Comparison of ENCODE assay signal across 8 mouse cellular contexts in genomic region chr6:128143390-128144020, GRCm38 (mm10). TPM values are rescaled to one million over a fixed set of nuclear protein-coding genes. Genes with fewer than 3 reads are reported as not detected.
DNase-seq lines count a peak whose midpoint lies in the region; ATAC-seq lines count a peak whose summit lies in the region.

Tspan9 (minus strand) TSS chr6:128143594.

- peak within 1 kb of the TSS; percentile 85 for H3K4me2 ChIP-seq in hindbrain, embryonic 13.5 days

- H3K4me3 ChIP-seq in hindbrain, embryonic 13.5 days, result peak within 1 kb of the TSS; percentile 62

- peak; percentile 86 for DNase-seq in R1 (ENCODE audit: low read depth, low spot score)
- DNase-seq in cerebellum, adult 8-10 months, result peak; percentile 49
- peak; percentile 34 to 59 for DNase-seq in frontal cortex, postnatal 36 days (ENCODE audit: low spot score in 2 of 2)
- DNase-seq in layer of hippocampus, postnatal 36 days, result peak; percentile 51 to 57
- peak; percentile 81 to 86 for DNase-seq in lung, postnatal 4 days
- peak; percentile 54 for DNase-seq in right cerebral cortex, adult 18-20 months
- DNase-seq in urinary bladder, postnatal 25 days (ENCODE audit: low spot score), result peak; percentile 69

- H3K4me1 ChIP-seq in hindbrain, embryonic 13.5 days (replicated peaks), result peaks cover 19% of the 10 kb centered on the region

- under 1% methylated on average over 51 of the region's 56 CpGs for WGBS in hindbrain, embryonic 13.5 days

- no peaks in the 10 kb centered on the region for H3K36me3 ChIP-seq in hindbrain, embryonic 13.5 days

- H3K9ac ChIP-seq in hindbrain, embryonic 13.5 days, result peak within 1 kb of the TSS; percentile 76

- 0 out of 2 replicates have a peak, but pooled peaks cover 9% of the 10 kb centered on the region for H3K27me3 ChIP-seq in hindbrain, embryonic 13.5 days

- H3K27ac ChIP-seq in hindbrain, embryonic 13.5 days, result peak within 1 kb of the TSS; percentile 67

- H3K9me3 ChIP-seq in hindbrain, embryonic 13.5 days, result no peaks in the 10 kb centered on the region

- peak; percentile 84 for ATAC-seq in hindbrain, embryonic 13.5 days (ENCODE audit: low FRiP score)

RNA-seq across cellular contexts. Expression of gene Tspan9, which starts in this region (rescaled TPM):
- polyA plus RNA-seq in hindbrain, embryonic 13.5 days (2015; fragmentation: Nextera tagmentation; extraction: Ambion mirVana), result 32.7 and 35.8 TPM in 2 replicates
- 10 to 100 TPM; 52.5 to 52.8 TPM for total RNA-seq in layer of hippocampus, postnatal 36 days (2021)

Comparison
In these comparisons a context has a peak if more than half of its experiments do, and no peak if none do; other contexts are left out.
1. Peak in every context shown above with its lines: DNase-seq, ATAC-seq, H3K4me3 ChIP-seq and H3K27ac ChIP-seq.